Mouse (Mus musculus) heart, embryonic 10.5 days (tissue): Measurements from ENCODE around the gene Kat2b. TPM values are rescaled to one million over a fixed set of nuclear protein-coding genes. Genes with fewer than 3 reads are reported as not detected.

Experiments
- DNase-seq: peaks from one replicate; pipeline ENCODE4 v3.0.0-alpha.2; 2017; ENCODE audit warnings: low spot score
- H3K27ac ChIP-seq: fragments of 300-500 bp; sonication (generic); 2 replicates; pipeline ENCODE4 v1.5.1; 2016; ENCODE audit warnings: mild to moderate bottlenecking
- H3K27me3 ChIP-seq: fragments of 300-500 bp; sonication (generic); 2 replicates; pipeline ENCODE4 v1.6.1; 2016; ENCODE audit warnings: mild to moderate bottlenecking; ENCODE audit not compliant: poor library complexity, insufficient read depth, severe bottlenecking
- H3K36me3 ChIP-seq: fragments of 300-500 bp; sonication (generic); 2 replicates; pipeline ENCODE4 v1.6.1; 2016; ENCODE audit warnings: mild to moderate bottlenecking, moderate library complexity
- H3K4me1 ChIP-seq: fragments of 300-500 bp; sonication (generic); 2 replicates; pipeline ENCODE4 v1.6.1; 2016; ENCODE audit warnings: mild to moderate bottlenecking
- H3K4me3 ChIP-seq: fragments of 300-500 bp; sonication (generic); 2 replicates; pipeline ENCODE4 v1.5.1; 2016; ENCODE audit warnings: mild to moderate bottlenecking, moderate library complexity
- H3K9me3 ChIP-seq: fragments of 300-500 bp; sonication (generic); 2 replicates; pipeline ENCODE4 v1.6.1; 2016; ENCODE audit warnings: mild to moderate bottlenecking, moderate library complexity
- WGBS: fragments of 180-500 bp; shearing (Covaris S2); methylation state at CpG from one replicate; pipeline ENCODE4 v1.1.7; 2016; 5-methylcytosine and 5-hydroxymethylcytosine counted together
- polyA plus RNA-seq: library from polyadenylated mRNA; unstranded; fragments of >200 nt; fragmentation: Nextera tagmentation; extraction: Ambion mirVana; gene quantifications from 2 replicates; pipeline ENCODE4 v1.2.1, GENCODE M21; 2016

The Kat2b gene
- polyA plus RNA-seq, 1 experiment from 2014 or later: 4.1 TPM

GRCm38 (mm10) chr17:53577151-53577550 is 10.5 kb downstream of the Kat2b start:
- DNase-seq: no peak
- H3K27ac ChIP-seq: no peak overlapping the region
- H3K4me3 ChIP-seq: no peak overlapping the region
- 79% methylated on average over 2 of the region's 2 CpGs for WGBS
- H3K4me1 ChIP-seq: peaks cover 42% of the 10 kb centered on the region
- no peaks in the 10 kb centered on the region for H3K36me3 ChIP-seq
- H3K27me3 ChIP-seq: no peaks in the 10 kb centered on the region
- no peaks in the 10 kb centered on the region for H3K9me3 ChIP-seq

DNA sequence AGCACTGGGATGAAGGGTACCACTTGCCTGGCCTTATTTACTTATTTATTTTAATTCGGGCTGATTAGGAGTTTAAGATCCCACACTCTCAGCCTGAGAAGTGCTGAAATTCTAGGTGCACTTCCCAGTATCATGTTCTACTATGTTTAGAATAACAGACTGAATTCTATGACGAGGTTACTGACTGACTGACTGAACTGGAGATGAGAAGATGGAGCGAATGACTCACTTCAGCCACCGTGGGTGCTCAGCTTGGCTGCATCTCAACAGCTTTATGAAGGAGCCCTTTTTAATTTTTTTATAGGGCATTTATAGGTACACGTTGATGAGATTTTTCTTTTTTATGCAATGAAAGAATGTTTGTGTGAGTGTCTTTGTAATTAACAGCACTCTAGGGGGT is 11.1 kb downstream of the Kat2b start:
- WGBS: 63% methylated on average over 5 of the region's 5 CpGs
- Histone ChIP-seq H3K36me3 (no peaks in the 10 kb centered on the region), H3K4me3 (no peak overlapping the region), H3K27me3 (no peaks in the 10 kb centered on the region), H3K27ac (no peak overlapping the region), H3K4me1 (peaks cover 43% of the 10 kb centered on the region), H3K9me3 (no peaks in the 10 kb centered on the region)
- no peak for DNase-seq

DNA sequence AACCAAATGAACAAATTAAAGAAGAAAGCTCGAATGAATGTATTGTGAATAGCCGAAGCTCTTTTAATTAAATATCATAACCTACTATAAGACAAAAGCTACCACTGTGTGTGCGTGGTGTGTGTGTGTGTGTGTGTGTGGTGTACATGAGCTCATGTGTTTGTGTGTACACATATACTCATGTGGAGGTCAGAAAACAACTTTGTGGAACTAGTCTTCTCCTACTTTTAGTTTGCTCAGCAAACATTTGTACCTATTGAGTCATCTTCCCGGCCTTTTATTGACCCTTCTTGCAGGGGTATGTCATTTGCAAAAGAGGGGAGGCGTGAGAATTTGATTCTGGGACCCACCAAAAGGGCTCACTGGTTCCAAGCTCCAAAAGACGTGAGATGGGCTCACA is 11.6 kb downstream of the Kat2b start:
- no peak for DNase-seq
- Histone ChIP-seq H3K27me3 (no peaks in the 10 kb centered on the region), H3K27ac (peak overlapping the region; percentile 75), H3K4me3 (0 out of 2 replicates have a peak overlapping the region, but pooled peaks have one; percentile 15), H3K9me3 (no peaks in the 10 kb centered on the region), H3K4me1 (peaks cover 42% of the 10 kb centered on the region), H3K36me3 (no peaks in the 10 kb centered on the region)
- WGBS: 79% methylated on average over 6 of the region's 6 CpGs

DNA sequence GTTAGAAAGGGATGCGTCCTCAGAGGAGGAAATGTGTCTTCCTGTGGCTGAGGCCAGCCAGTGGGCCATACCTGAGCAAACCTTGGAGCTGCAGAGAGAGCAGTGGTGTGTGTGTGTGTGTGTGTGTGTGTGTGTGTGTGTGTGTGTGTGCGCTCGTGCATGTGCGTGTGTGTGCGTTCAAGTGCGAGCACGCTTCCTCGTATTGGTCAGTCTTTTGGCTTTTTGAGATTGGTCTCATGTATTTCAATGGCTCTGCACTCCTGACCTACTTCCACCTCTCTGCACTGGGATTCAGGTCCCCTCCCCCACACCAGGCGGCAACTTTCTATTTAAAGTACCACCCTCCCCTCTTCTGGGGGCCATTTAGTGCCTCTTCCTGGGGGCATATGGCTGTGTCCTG is 12.1 kb downstream of the Kat2b start:
- Histone ChIP-seq H3K36me3 (no peaks in the 10 kb centered on the region; the same call in 1 of the 2 replicates), H3K4me3 (peak overlapping the region; percentile 15; the same call in 1 of the 2 replicates), H3K27me3 (no peaks in the 10 kb centered on the region), H3K9me3 (no peaks in the 10 kb centered on the region), H3K4me1 (peaks cover 39% of the 10 kb centered on the region), H3K27ac (peak overlapping the region; percentile 75)
- WGBS: 51% methylated on average over 9 of the region's 9 CpGs
- DNase-seq: no peak

DNA sequence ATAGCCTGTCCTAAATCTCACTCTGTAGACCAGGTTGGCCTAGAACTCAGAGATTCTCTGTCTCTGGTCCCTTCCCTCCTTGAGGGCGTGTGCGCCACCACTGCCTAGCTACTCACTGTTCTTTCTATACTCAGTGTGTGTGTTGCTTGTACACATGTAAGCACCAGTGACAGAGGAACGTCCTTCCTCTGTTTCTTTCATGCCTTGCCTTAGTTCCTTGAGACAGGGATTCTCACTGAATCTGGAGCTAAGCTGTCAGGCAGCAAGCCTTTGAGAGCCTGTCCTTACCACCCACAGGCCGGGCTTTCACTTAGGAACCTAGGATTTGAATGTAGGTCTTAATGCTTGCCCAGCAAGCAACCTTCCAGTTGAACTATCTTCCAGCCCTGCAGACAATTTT is 13.0 kb downstream of the Kat2b start:
- H3K4me1 ChIP-seq: peaks cover 39% of the 10 kb centered on the region
- H3K27me3 ChIP-seq: no peaks in the 10 kb centered on the region
- H3K4me3 ChIP-seq: no peak overlapping the region
- H3K9me3 ChIP-seq: no peaks in the 10 kb centered on the region
- DNase-seq: no peak
- WGBS: 50% methylated on average over 4 of the region's 4 CpGs
- H3K27ac ChIP-seq: peak overlapping the region; percentile 75
- no peaks in the 10 kb centered on the region; the same call in 1 of the 2 replicates for H3K36me3 ChIP-seq

- 64% methylated on average over 3 of the region's 3 CpGs for WGBS
- H3K4me1 ChIP-seq: peaks cover 39% of the 10 kb centered on the region
- no peak for DNase-seq
Measured at GRCm38 (mm10) chr17:53580237-53580636, 13.6 kb downstream of the Kat2b start.

DNA sequence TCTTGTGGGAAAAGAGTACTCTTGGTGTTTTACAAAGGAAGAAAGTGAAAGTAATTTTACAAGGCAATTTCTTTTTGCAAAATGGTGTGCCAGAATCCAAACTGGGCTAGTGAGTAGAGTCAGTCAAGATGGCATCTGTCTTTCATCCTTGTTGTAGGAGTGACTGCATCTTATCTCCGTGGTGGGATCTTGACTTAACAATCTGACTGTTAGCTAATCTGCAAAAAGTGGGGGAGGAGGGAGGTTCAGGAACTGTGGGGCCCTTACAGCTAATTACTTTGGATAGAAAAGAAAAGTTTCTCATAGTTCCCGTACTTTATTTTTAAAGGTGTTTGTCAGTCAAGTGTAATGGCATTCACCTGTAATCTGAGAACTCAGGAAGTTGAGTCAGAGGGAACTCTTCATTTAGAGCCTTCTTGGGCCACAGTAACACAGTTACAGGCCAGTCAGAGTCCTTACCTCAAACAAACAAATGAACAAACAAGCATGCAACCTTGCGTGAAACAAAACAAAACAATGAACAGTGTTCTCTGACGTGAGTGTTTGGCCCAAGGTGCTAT is 15.4 kb downstream of the Kat2b start:
- no peaks in the 10 kb centered on the region for H3K27me3 ChIP-seq

More at GRCm38 (mm10) chr17:53580237-53580636, 13.6 kb downstream of the Kat2b start:
- Histone ChIP-seq H3K4me3 (no peak overlapping the region), H3K9me3 (no peaks in the 10 kb centered on the region), H3K36me3 (no peaks in the 10 kb centered on the region; the same call in 1 of the 2 replicates), H3K27ac (no peak overlapping the region), H3K27me3 (no peaks in the 10 kb centered on the region)

GRCm38 (mm10) chr17:53582805-53583204 is 16.1 kb downstream of the Kat2b start:
- Histone ChIP-seq H3K36me3 (no peaks in the 10 kb centered on the region; the same call in 1 of the 2 replicates), H3K27ac (peak overlapping the region; percentile 42; the same call in 1 of the 2 replicates), H3K4me3 (no peak overlapping the region), H3K9me3 (no peaks in the 10 kb centered on the region), H3K27me3 (no peaks in the 10 kb centered on the region), H3K4me1 (peaks cover 47% of the 10 kb centered on the region)
- 86% methylated on average over 7 of the region's 7 CpGs for WGBS
- no peak for DNase-seq

More for the DNA sequence above, 15.4 kb downstream of the Kat2b start:
- Histone ChIP-seq H3K9me3 (no peaks in the 10 kb centered on the region), H3K27ac (peak overlapping the region; percentile 42; the same call in 1 of the 2 replicates), H3K4me3 (no peak overlapping the region), H3K36me3 (no peaks in the 10 kb centered on the region; the same call in 1 of the 2 replicates), H3K4me1 (peaks cover 46% of the 10 kb centered on the region)
- DNase-seq: no peak
- 46% methylated on average over 4 of the region's 4 CpGs for WGBS

DNA sequence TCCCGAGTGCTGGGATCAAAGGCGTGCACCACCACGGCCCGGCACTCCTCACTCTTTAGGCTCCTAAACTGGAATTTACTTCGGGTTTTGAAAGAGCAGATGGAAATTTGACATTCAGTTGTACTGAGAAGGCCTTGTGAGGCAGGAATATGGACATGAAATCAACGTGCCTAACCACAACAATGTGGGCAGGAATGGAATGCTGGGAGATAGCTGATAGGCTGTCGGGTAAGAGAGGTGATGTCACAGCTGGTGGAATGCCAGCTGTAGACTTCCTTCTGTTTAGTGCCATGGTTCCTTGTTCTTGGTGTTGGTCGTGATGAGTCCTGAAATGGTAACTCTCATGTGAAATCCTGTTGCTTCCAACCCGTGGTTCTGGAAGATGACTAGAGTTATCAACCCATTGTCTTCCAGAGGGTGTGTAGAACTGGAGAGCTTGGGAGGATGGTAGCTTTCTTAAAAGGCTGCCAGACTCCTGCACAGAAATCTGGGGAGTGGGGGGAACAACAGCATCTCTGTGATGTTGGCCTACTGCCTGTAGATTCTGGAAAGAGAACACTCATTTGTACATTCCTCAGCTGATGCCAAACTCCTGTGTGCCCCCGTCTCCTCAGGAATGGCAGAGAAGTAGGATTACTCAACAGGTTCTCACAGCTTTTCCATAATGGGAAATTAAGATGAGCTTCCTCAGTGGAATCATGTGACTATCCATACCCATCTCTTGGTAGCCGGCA is 17.4 kb downstream of the Kat2b start:
- Histone ChIP-seq H3K4me3 (no peak overlapping the region), H3K9me3 (no peaks in the 10 kb centered on the region), H3K27ac (no peak overlapping the region), H3K27me3 (no peaks in the 10 kb centered on the region), H3K36me3 (no peaks in the 10 kb centered on the region; the same call in 1 of the 2 replicates), H3K4me1 (peaks cover 41% of the 10 kb centered on the region)
- WGBS: 80% methylated on average over 11 of the region's 11 CpGs
- no peak for DNase-seq

DNA sequence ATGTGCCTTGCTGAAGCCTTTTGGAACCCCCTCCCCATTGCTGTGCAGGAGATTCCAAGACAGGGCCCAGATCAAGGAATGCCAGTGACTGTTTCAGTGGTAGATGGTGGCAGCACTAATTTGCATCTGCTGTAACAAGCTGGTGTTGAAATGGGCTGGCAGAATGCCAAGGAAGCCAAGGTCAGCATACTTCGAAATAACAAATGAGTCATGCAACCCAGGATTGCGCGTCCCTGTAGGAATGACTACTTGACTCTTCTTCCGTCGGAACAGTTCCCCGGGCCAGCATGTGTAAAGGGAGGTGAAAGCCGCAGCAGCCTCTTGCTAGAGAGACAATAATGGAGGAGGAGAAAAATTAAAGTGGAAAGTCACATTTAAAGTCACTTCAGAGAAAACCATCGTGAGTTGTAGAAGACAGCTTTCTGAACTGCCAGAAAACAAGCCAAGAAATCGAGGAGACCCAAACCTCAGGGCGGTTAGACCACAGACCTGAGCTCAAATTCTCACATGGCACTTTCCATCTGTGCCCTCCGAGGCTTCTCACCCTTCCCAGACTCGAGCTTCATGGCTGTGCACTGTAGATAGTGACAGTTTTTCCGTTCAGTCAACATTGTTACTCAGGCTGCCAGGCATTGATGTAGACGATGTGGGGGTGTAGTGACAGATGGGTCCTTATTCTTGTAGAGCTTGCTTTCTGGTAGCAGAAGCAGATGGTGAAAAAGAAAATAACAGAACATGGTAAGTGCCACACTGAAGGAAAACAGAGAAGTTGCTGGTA is 20.6 kb downstream of the Kat2b start:
- H3K4me3 ChIP-seq: 0 out of 2 replicates have a peak overlapping the region, but pooled peaks have one; percentile 15
- WGBS: 38% methylated on average over 14 of the region's 14 CpGs
- peak; percentile 94 for DNase-seq

GRCm38 (mm10) chr17:53588097-53588855 is 21.6 kb downstream of the Kat2b start:
- 79% methylated on average over 9 of the region's 9 CpGs for WGBS
- Histone ChIP-seq H3K27me3 (no peaks in the 10 kb centered on the region), H3K27ac (peak overlapping the region; percentile 84; the same call in 1 of the 2 replicates), H3K9me3 (no peaks in the 10 kb centered on the region), H3K36me3 (no peaks in the 10 kb centered on the region; the same call in 1 of the 2 replicates), H3K4me1 (peaks cover 22% of the 10 kb centered on the region), H3K4me3 (no peak overlapping the region)
- no peak for DNase-seq

More for the DNA sequence above, 20.6 kb downstream of the Kat2b start:
- H3K27ac ChIP-seq: peak overlapping the region; percentile 84
- H3K9me3 ChIP-seq: no peaks in the 10 kb centered on the region
- H3K4me1 ChIP-seq: peaks cover 30% of the 10 kb centered on the region
- no peaks in the 10 kb centered on the region for H3K27me3 ChIP-seq
- H3K36me3 ChIP-seq: no peaks in the 10 kb centered on the region; the same call in 1 of the 2 replicates

- H3K36me3 ChIP-seq: no peaks in the 10 kb centered on the region
- DNase-seq: no peak
- peaks cover 22% of the 10 kb centered on the region for H3K4me1 ChIP-seq
- no peak overlapping the region for H3K27ac ChIP-seq
- no peaks in the 10 kb centered on the region for H3K27me3 ChIP-seq
- 84% methylated on average over 6 of the region's 6 CpGs for WGBS
- no peaks in the 10 kb centered on the region for H3K9me3 ChIP-seq
- H3K4me3 ChIP-seq: no peak overlapping the region
Measured at GRCm38 (mm10) chr17:53590110-53590509, 23.4 kb downstream of the Kat2b start.
